Mouse (Mus musculus) small intestine, adult 2 months (tissue): ENCODE measurements around the gene Hipk4.

ENCODE experiments used
- CTCF ChIP-seq: fragments of 200-500 bp; IDR thresholded peaks from 2 replicates; pipeline ENCODE4 v1.5.1; 2012; ENCODE audit warnings: low read depth, mild to moderate bottlenecking, control low read depth, inconsistent platforms, low read length, moderate library complexity, mixed read lengths; ENCODE audit not compliant: insufficient replicate concordance, insufficient read length; ENCODE audit errors: extremely low read depth
- POLR2A ChIP-seq: fragments of 200-500 bp; IDR thresholded peaks from 2 replicates; pipeline ENCODE4 v1.6.1; 2012; ENCODE audit warnings: low read depth, mild to moderate bottlenecking, control low read depth, inconsistent platforms, low read length, moderate library complexity

DNA sequence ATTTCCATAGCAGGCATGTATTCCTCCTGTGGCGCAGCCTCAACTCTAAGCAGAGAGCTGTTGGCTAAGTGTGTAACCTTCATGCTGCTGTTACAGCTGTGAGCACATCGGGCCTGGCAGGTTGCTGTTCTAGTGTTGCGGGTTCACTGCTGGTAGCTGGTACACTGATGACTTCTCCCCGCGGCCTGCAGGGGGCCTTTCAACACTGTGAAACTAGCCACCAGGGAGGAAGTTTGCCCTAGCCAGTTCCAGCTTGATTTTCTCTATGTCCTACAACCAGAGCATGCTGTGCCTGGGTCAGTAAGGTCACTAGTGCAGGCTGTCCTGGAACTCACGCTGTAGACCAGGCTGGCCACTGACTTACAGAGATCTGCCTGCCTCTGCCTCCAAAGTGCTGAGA lies 53.8 kb downstream of the Hipk4 start:
- TF ChIP-seq CTCF (peak; percentile 60; the same call in 1 of the 2 replicates), POLR2A (no peak)
